Mouse (Mus musculus) forebrain, postnatal 0 days (tissue): Measurements from ENCODE around the gene Gm5662. TPM values are rescaled to one million over a fixed set of nuclear protein-coding genes. Genes with fewer than 3 reads are reported as not detected.
"Not testable (repeated sequence)": the region's sequence is repeated elsewhere in the genome, so short reads cannot be mapped to it uniquely, and the experiment has no call there.

Experiments
- ATAC-seq: fragments of 200-750 bp; cut with Nextera tagmentation; 2 replicates; pipeline ENCODE4 v1.8.0; 2017; ENCODE audit warnings: mild to moderate bottlenecking, moderate library complexity
- DNase-seq: peaks from one replicate; pipeline ENCODE4 v3.0.0-alpha.2; 2015
- H3K27ac ChIP-seq: fragments of 300-500 bp; sonication (generic); 2 replicates; pipeline ENCODE4 v1.5.1; 2014; ENCODE audit warnings: low read depth, mild to moderate bottlenecking, antibody characterized with exemption, low read length, moderate library complexity, mixed read lengths
- H3K27me3 ChIP-seq: fragments of 300-500 bp; sonication (generic); 2 replicates; pipeline ENCODE4 v1.6.1; 2014; ENCODE audit warnings: mild to moderate bottlenecking, low read length, mixed read lengths; ENCODE audit not compliant: insufficient read depth
- H3K36me3 ChIP-seq: fragments of 300-500 bp; sonication (generic); 2 replicates; pipeline ENCODE4 v1.6.1; 2014; ENCODE audit warnings: mild to moderate bottlenecking, moderate library complexity; ENCODE audit not compliant: insufficient read depth
- H3K4me1 ChIP-seq: fragments of 300-500 bp; sonication (generic); 2 replicates; pipeline ENCODE4 v1.6.1; 2014; ENCODE audit warnings: antibody characterized with exemption; ENCODE audit not compliant: insufficient read depth
- H3K4me2 ChIP-seq: fragments of 300-500 bp; sonication (generic); 2 replicates; pipeline ENCODE4 v1.6.1; 2014; ENCODE audit warnings: low read depth, mild to moderate bottlenecking, moderate library complexity
- H3K4me3 ChIP-seq: fragments of 300-500 bp; sonication (generic); 2 replicates; pipeline ENCODE4 v1.5.1; 2014; ENCODE audit warnings: low read depth, low read length, mixed read lengths
- H3K9ac ChIP-seq: fragments of 300-500 bp; sonication (generic); 2 replicates; pipeline ENCODE4 v1.6.1; 2014; ENCODE audit warnings: mild to moderate bottlenecking
- H3K9me3 ChIP-seq: fragments of 300-500 bp; sonication (generic); 2 replicates; pipeline ENCODE4 v1.6.1; 2016; ENCODE audit warnings: low read length
- CTCF ChIP-seq: sonication (generic); IDR thresholded peaks from 2 replicates; pipeline ENCODE4 v1.5.1; 2016; ENCODE audit warnings: antibody characterized with exemption, control low read depth, low read depth
- WGBS: fragments of 180-500 bp; shearing (Covaris S2); extraction: QIAGEN DNeasy Blood & Tissue Kit; methylation state at CpG from one replicate; pipeline ENCODE4 v1.1.7; 2014; 5-methylcytosine and 5-hydroxymethylcytosine counted together
- polyA plus RNA-seq: library from polyadenylated mRNA; unstranded; fragments of >200 nt; fragmentation: Nextera tagmentation; extraction: Ambion mirVana; gene quantifications from 2 replicates; pipeline ENCODE4 v1.2.1, GENCODE M21; 2015
- total RNA-seq: library from RNA; depleted of rRNA; stranded (reverse); fragments of >200 nt; gene quantifications from 2 replicates; pipeline ENCODE4 v1.2.3, GENCODE M21; 2014; rRNA removed

Gm5662 gene
- total RNA-seq: not detected in 2 replicates
- polyA plus RNA-seq: not detected in 2 replicates

- not testable (repeated sequence) for DNase-seq, H3K9me3 ChIP-seq, H3K9ac ChIP-seq, ATAC-seq, H3K4me2 ChIP-seq, H3K27ac ChIP-seq, H3K4me1 ChIP-seq, H3K27me3 ChIP-seq, H3K36me3 ChIP-seq, H3K4me3 ChIP-seq
- 88% methylated on average over 5 of the region's 5 CpGs for WGBS
These were observed at the start of gene Gm5662 for GRCm38 (mm10) chr12:88274400-88274799. Gm5662 (minus strand) TSS chr12:88274500.

GRCm38 (mm10) chr12:88323926-88324325 lies 49.6 kb upstream of the Gm5662 start, which contains the start of gene Gm5039:
Gm5039 (minus strand) TSS chr12:88324026.
- H3K4me1 ChIP-seq, H3K4me3 ChIP-seq, H3K27me3 ChIP-seq, H3K36me3 ChIP-seq, H3K9ac ChIP-seq, H3K27ac ChIP-seq, H3K4me2 ChIP-seq, H3K9me3 ChIP-seq, DNase-seq, ATAC-seq: not testable (repeated sequence)
- 94% methylated on average over 2 of the region's 2 CpGs for WGBS

- whole genome bisulfite sequencing: 73% methylated on average over 3 of the region's 3 CpGs
- no peaks in the 10 kb centered on the region for H3K4me1 ChIP-seq
These were observed 40.3 kb upstream of the Gm5662 start for GRCm38 (mm10) chr12:88314556-88314955.

GRCm38 (mm10) chr12:88297171-88297570 lies 22.9 kb upstream of the Gm5662 start:
- not testable (repeated sequence) for DNase-seq, H3K4me2 ChIP-seq, H3K36me3 ChIP-seq, H3K9ac ChIP-seq, H3K4me1 ChIP-seq, H3K27ac ChIP-seq, H3K4me3 ChIP-seq, H3K9me3 ChIP-seq, H3K27me3 ChIP-seq, ATAC-seq
- 73% methylated on average over 2 of the region's 2 CpGs for WGBS

More at GRCm38 (mm10) chr12:88314556-88314955, 40.3 kb upstream of the Gm5662 start:
- Histone ChIP-seq H3K9ac (no peak overlapping the region), H3K27me3 (no peaks in the 10 kb centered on the region), H3K36me3 (no peaks in the 10 kb centered on the region), H3K9me3 (no peaks in the 10 kb centered on the region), H3K4me3 (no peak overlapping the region), H3K4me2 (no peak overlapping the region), H3K27ac (no peak overlapping the region)
- no peak for TF ChIP-seq CTCF
- ATAC-seq (no peak), DNase-seq (no peak)

GRCm38 (mm10) chr12:88293082-88293481 lies 18.8 kb upstream of the Gm5662 start:
- H3K27me3 ChIP-seq, ATAC-seq: not testable (repeated sequence)

GRCm38 (mm10) chr12:88285224-88285623 lies 10.9 kb upstream of the Gm5662 start:
- H3K27me3 ChIP-seq, H3K9me3 ChIP-seq, H3K36me3 ChIP-seq, H3K27ac ChIP-seq, H3K4me1 ChIP-seq, ATAC-seq, H3K4me3 ChIP-seq, H3K4me2 ChIP-seq, H3K9ac ChIP-seq, DNase-seq: not testable (repeated sequence)
- WGBS: 93% methylated on average over 4 of the region's 5 CpGs

More at GRCm38 (mm10) chr12:88293082-88293481, 18.8 kb upstream of the Gm5662 start:
- not testable (repeated sequence) for H3K4me2 ChIP-seq, DNase-seq, H3K36me3 ChIP-seq, H3K4me3 ChIP-seq, H3K4me1 ChIP-seq, H3K9me3 ChIP-seq, H3K27ac ChIP-seq, H3K9ac ChIP-seq
- WGBS: 82% methylated on average over 4 of the region's 4 CpGs

GRCm38 (mm10) chr12:88257241-88257640 lies 17.1 kb downstream of the Gm5662 start:
- TF ChIP-seq CTCF: no peak
- H3K9me3 ChIP-seq: no peaks in the 10 kb centered on the region
- H3K27ac ChIP-seq: no peak overlapping the region
- H3K4me2 ChIP-seq: no peak overlapping the region
- no peak overlapping the region for H3K9ac ChIP-seq
- no peaks in the 10 kb centered on the region for H3K36me3 ChIP-seq
- WGBS: 65% methylated on average over 1 of the region's 1 CpGs
- H3K27me3 ChIP-seq: no peaks in the 10 kb centered on the region
- H3K4me1 ChIP-seq: no peaks in the 10 kb centered on the region
- H3K4me3 ChIP-seq: no peak overlapping the region
- DNase-seq (no peak), ATAC-seq (no peak)

GRCm38 (mm10) chr12:88255917-88256316 lies 18.4 kb downstream of the Gm5662 start:
- not testable (repeated sequence) for ATAC-seq, DNase-seq, H3K9ac ChIP-seq, H3K4me2 ChIP-seq, H3K27me3 ChIP-seq, H3K9me3 ChIP-seq, H3K36me3 ChIP-seq, H3K4me1 ChIP-seq, H3K27ac ChIP-seq, H3K4me3 ChIP-seq
- 59% methylated on average over 2 of the region's 2 CpGs for WGBS

GRCm38 (mm10) chr12:88250000-88250399 lies 24.3 kb downstream of the Gm5662 start, which contains the start of gene Gm8332:
Gm8332 (minus strand) TSS chr12:88250100.
- not testable (repeated sequence) for DNase-seq, H3K9ac ChIP-seq, ATAC-seq, H3K27ac ChIP-seq, H3K4me1 ChIP-seq, H3K4me2 ChIP-seq, H3K4me3 ChIP-seq, H3K27me3 ChIP-seq, H3K36me3 ChIP-seq, H3K9me3 ChIP-seq
- 70% methylated on average over 1 of the region's 2 CpGs for WGBS

GRCm38 (mm10) chr12:88245786-88246185 lies 28.5 kb downstream of the Gm5662 start:
- ATAC-seq, H3K27ac ChIP-seq, H3K4me2 ChIP-seq, H3K4me1 ChIP-seq, H3K27me3 ChIP-seq, H3K9ac ChIP-seq, DNase-seq, H3K4me3 ChIP-seq, H3K36me3 ChIP-seq, H3K9me3 ChIP-seq: not testable (repeated sequence)

- not testable (repeated sequence) for H3K4me3 ChIP-seq, ATAC-seq, H3K36me3 ChIP-seq, H3K9me3 ChIP-seq, H3K27me3 ChIP-seq, H3K9ac ChIP-seq, DNase-seq, H3K4me1 ChIP-seq, H3K27ac ChIP-seq, H3K4me2 ChIP-seq
- 61% methylated on average over 1 of the region's 1 CpGs for WGBS
These were observed 31.4 kb downstream of the Gm5662 start for GRCm38 (mm10) chr12:88242940-88243339.
